Mouse (Mus musculus) thymus, postnatal 25 days (tissue): ENCODE results near the gene AI413582.

ENCODE experiments used
- DNase-seq: peaks from one replicate; pipeline ENCODE4 v3.0.0; 2022

The AI413582 gene

DNA sequence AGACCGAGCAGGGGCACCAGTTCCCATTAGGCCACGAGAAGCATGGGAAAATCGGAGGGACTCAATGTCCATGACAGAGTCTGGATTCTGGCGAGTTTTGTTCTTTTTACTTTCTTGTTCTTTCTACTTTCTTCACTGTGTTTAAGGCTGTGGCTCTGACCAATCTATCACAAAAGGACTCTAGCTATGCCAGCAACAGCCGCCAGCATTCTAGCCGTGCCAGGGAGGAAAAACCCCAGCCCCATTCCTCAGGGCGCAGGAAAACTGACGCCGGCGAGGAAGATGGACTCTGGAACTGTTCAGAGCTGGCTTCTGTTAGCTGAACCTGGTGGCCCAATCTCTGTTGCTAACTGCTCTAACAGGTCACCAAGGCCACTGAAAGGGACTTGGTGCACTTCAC lies 12.9 kb upstream of the AI413582 start:
- DNase-seq = no peak

GRCm38 (mm10) chr17:27577468-27577867 lies 11.9 kb upstream of the AI413582 start:
- DNase-seq = no peak

DNA sequence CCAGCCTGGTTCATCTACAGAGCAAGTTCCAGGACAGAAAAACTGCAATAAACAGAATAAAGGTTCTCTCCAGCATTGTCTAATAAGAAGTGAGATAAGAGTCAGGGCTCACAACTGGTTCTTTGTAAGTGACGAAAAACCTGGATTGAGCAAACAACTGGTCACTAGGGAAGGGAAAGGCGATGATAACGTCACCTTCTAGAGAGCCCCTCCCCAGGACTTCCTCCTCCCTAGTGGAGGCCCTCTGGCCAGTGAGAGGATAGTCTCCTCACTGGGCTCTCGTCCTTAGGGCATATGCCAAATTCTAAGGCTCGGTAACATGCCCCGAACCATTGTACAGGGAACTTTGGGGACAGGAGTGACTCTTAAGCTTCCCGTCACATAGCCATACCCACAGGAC lies 10.5 kb upstream of the AI413582 start:
- DNase-seq = no peak

DNA sequence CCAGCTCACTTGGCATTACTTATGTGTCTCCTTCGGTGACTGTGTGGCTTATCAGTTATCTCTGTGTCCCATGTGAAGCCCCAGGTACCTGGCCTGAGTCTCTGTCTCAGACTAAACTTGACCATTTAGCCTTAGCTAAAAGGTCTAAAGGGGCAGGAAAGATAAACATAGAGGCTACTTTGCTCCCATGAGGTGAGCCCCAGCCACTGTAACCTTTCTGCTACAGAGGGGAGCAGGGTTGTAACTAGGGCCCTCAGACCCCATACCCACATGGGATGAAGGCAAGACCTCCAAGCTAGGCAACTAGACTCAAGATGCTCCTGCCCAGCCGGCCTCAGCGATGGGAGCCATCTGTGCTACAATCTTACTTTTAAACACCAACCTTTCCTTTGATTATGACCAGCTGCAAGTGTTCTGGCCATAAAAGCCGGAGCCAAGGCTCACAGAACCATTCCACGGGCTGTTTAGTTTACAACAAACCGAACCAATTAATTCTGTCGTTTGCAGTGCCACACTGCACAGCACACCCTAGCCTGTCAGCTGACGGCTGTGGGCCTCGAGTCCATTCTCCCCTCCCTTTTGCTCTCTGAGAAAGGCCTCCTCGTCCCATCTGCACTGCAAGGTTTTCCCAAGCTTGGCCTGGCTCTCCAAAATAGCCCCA lies 9.7 kb upstream of the AI413582 start:
- no peak for DNase-seq

GRCm38 (mm10) chr17:27574470-27575115 lies 9.0 kb upstream of the AI413582 start:
- no peak for DNase-seq

GRCm38 (mm10) chr17:27573772-27574320 lies 8.3 kb upstream of the AI413582 start:
- no peak for DNase-seq

DNA sequence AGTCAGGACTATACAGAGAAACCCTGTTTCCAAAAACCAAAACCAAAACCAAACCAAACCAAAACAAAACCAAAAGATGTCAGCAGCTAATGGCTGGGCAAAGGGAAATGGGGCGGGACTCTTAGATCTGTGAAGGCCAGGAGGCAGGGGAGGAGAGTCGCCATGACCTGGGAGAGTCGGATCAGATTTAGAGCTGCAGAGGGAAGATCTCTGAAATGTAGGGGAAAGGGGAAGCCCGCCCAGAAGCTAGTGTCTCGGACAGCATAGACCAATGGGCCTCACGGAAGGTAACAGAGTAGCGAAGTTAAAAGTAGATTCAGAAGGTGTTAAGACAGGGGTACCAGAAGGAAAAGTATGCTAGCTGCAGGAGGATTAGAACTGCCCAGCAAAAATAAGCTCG lies 5.8 kb upstream of the AI413582 start:
- DNase-seq = no peak

DNA sequence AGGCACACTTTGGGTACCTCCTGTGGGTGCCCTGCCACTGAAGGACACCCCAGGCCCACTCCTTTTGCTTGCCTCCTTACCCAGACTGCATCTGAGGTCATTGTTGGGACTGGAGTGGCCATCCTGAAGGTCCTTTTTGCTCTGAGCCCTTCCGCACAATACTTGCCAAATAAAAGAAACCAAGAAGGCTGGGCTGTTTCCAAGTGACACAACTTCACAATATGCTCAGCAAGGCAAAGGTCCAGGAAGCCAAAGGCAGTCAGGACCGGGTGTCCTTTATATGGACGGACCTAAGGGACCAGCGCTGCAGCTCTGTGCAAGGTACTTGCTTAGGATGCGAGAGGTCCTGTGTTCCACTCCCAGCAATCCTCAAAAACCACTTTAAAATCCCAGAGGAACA lies 2.7 kb upstream of the AI413582 start:
- no peak for DNase-seq

DNA sequence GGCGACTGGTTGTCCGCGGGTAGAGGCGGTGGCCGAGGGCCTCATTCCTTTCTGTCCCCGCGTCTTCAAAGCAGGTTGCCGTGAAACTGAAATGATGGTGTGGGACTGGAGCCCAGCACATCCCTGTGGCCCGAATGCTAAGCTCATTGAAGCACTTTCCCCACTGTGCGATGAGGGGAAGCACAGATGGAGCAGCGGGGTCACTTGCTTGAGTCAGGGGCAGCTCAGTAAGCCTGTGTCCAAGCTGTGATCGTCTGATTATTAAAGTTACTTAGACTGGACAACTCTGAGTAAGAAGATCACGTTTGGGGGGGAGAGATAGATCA lies 349 bp upstream of the AI413582 start:
- DNase-seq = no peak

DNA sequence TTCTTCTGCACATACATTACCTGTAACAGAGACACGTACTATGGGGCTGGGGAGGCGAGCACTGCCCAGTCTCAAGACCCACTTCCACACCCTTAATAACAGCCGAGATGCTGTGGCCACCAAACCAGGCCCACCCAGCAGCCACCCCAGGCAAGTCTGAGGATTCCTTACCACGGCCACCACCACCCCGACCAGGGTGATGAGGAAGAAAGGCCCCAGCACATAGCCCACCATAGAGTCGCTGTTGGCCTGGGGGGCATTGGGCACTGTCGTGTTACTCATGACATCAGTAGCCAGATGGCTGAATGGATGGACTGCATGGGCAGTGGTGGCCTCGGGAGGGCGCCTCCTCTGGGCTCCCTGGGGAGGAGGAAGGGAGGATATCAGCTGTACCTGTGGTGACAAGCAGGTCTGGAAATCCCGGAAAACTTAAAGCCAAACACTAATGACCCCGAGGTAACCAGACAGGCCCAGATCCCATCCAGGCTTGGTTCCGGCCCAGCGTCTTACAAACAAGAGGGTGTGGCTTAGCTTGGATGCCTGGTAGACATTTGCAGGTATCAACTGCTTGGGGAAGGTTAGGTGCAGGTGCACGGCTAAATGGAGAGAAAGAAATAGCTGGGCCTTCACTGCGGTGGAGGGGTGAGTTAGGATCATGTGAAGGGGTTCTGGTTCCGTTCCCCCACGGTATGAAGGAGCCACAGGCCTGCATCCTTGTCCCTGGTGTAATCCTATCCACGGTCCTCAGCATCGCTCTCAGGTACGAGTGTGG lies 979 bp downstream of the AI413582 start:
- DNase-seq = peak; percentile 53

DNA sequence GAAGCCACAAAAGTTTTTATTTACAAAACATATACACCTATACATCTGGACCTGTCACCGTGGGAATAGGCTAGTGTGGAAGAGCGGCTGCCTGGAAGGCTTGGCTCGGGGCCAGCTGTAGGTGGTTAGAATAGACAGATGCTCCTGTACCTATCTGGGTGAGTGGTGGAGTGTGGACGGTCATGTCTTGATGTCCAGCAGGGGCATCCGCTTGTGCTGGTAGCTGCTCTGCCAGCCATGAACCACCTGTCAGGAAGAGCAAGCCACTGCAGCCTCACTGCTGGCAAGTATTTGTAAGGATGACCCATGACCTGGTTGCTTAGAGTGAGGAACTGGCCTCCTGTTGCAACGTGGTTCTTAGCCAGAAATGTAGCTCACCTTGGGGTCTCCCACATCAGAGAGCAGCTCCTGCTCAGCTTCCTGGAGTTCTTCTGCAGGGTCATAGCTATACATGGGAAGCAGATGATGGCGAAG lies 1.7 kb downstream of the AI413582 start:
- no peak for DNase-seq

DNA sequence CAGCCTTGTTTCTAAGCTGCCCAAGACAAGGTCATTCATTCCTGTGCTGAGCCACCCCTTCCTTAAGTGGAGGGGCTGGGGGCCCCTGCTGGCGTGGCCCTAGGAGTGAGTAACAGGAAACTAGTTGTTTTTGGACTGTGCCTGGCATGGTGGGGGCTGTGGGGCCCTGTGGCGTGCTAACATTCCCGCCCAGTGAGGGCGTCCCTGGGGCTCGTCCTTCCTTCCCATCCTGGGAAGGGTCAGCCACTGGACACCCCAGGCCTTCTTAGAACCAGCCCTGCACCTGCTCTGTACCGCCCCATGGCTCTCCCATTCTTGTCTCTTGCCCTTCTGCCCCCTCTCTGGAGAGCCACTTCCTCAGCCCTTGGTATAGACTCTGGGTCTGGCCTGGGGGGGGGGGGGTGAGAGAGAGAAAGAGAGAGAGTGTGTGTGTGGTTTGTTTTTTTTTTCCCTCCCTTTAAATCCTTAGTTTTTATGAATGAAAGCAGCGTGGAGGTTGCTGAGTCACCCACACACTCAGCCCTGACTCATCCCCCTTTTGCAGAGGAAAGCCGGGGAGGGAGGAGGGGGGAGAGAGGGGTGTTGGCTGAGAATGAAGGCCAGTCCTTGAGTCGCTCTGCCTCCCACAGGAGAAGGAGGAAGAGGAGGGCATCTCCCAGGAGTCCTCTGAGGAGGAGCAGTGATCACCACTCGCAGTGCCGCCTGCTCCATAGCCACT lies 3.6 kb downstream of the AI413582 start:
- DNase-seq = no peak

DNA sequence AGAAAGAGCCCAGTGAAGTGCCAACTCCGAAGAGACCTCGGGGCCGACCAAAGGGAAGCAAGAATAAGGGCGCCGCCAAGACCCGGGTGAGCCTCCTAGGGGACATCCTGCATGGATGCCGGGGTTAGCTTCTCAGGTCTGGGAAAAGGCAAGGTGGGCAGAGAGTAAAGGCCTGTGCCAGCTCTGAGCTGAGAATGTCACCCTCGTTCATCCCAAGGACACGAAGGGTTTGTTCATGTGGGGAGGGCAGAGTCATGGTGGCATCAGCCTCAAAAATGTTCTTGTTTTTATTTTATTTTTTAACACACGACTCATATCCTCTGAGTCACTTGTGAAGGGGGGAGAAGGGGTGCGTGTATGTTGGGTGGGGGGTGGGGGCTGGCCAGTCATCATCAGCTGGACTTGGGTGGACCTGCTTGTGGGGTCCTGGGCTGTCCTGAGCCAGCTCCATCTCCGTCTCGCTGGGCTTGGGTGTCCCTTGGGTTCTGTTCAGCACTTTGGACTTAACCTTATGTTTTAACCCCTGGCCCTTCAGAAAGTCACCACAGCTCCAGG lies 4.6 kb downstream of the AI413582 start:
- no peak for DNase-seq

DNA sequence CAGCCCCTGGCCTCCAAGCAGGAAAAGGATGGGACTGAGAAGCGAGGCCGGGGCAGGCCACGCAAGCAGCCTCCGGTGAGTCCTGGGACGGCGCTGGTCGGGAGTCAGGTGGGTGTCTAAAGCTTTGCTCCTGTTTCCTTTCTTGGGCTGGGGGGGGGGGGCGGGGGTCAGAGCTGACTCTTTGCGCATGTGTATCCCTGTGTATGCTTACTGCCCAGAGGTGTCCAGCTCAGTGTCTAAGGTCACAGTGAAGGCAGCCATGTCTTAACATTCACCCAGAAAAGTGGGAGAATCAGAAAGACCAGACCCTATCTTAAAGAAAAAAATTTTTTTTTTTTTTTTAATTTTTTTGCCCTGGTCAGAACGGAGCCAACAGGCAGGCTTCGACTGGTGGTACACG lies 6.0 kb downstream of the AI413582 start:
- DNase-seq = no peak

DNA sequence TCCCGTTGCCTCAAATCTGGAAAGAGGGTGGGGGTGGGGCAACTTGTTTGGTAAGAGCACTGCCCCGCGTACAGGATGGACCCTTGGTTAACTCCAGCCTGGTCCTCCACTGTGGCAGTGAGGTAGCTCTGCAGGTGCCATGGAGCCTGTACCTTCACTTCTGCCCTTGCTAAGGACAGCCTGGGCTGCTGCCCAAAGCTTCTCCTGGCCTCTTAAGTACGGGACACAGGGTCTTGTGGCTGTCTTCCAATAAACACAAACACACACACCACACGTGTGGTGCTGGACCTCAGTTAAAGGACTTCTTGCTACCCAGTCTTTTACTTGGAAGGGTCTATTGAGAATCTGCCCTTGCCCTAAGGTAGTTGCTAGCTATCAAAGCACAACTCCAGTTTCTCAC lies 6.7 kb downstream of the AI413582 start:
- DNase-seq = no peak

DNA sequence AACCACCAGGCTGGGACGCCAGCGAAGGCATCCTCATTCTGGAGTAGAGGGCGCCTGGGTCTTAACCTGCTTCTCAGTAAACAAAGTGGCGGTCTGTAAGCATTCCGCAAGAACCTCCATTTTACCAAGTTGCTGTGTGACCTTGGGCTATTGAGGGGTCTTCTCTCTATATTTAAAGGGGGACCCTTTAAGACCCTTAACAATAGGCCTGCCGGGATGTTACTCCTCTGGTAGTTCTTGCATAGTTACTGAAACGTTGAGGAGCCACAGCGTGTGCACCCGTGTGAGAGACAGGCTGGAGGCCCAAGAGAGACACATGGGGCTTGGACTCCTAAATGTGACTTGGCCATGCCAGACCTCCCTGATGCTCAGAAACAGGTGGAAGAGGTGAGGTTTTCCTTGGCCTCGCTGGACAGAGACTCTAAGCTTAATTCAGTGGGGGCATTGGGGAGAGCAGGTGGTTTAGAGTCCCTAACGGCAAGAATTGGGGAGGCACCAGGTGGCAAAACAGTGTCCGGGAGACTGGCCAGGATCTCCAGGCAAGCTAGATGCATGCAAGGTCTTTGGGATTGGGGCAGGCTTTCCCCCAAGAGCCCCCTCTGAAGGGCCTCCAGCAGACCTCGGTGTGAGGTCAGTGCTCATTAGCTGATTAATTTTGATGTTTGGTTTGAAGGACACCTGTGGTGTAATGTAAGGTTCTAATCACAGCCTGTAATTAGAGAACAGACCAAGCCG lies 7.5 kb downstream of the AI413582 start:
- DNase-seq = peak; percentile 27

- DNase-seq = peak; percentile 94
These were observed 8.2 kb downstream of the AI413582 start for GRCm38 (mm10) chr17:27557181-27557926.

- DNase-seq = peak; percentile 94
These were observed 9.1 kb downstream of the AI413582 start, which contains the start of gene Hmga1 for GRCm38 (mm10) chr17:27556315-27557011. Hmga1 (plus strand) TSS chr17:27556497.

GRCm38 (mm10) chr17:27555512-27556172 lies 9.9 kb downstream of the AI413582 start:
- peak; percentile 85 for DNase-seq

DNA sequence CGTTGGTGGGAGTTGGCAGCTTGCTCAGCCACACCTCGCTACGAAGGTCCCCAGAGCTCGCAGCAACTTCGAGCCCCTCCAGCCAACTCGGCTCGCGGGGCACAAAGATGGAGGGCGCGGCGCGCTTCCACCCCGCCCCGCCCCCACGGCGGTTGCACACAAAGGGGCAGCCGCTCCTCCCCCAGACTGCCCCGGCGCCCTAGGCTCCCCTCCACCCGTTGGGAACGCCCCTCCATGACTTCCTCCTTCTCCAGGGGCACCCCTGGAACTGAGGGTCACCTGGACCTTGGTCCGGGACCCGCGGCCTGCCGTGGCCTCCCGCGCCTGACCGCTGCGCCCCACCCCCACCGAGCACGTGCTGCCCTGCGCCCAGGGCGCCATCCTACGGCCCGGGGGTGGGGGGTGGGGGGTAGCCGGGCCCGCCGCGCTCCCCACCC lies 10.5 kb downstream of the AI413582 start:
- peak; percentile 87 for DNase-seq
